Mouse (Mus musculus): Measurements from ENCODE around the gene Creb3l2. TPM values are rescaled to one million over a fixed set of nuclear protein-coding genes. Genes with fewer than 3 reads are reported as not detected.

The Creb3l2 gene
- polyA plus RNA-seq, 1 experiment from 2014 or later, result 10.4 TPM

GRCm38 (mm10) chr6:37397973-37398372, 44.0 kb downstream of the Creb3l2 start:
- Histone ChIP-seq H3K9ac (ENCODE audit: low read depth, low read length) (no peak overlapping the region), H3K4me2 (replicated peaks; ENCODE audit: low read depth, low read length) (no peak overlapping the region)
- no peak for DNase-seq (ENCODE audit: low spot score)

GRCm38 (mm10) chr6:37397254-37397653, 44.7 kb downstream of the Creb3l2 start:
- no peak for DNase-seq (ENCODE audit: low spot score)
- H3K27ac ChIP-seq (ENCODE audit: low read depth, low read length), result no peak overlapping the region
- no peaks in the 10 kb centered on the region; the same call in 1 of the 2 replicates for H3K4me1 ChIP-seq (replicated peaks; ENCODE audit: control insufficient read depth, insufficient read depth, low read length)
- WGBS, result 94% methylated on average over 4 of the region's 4 CpGs
- H3K4me2 ChIP-seq (replicated peaks; ENCODE audit: low read depth, low read length), result no peak overlapping the region
- H3K9me3 ChIP-seq (ENCODE audit: control insufficient read depth, low read length), result no peaks in the 10 kb centered on the region
- H3K9ac ChIP-seq (ENCODE audit: low read depth, low read length), result no peak overlapping the region
- no peak overlapping the region for H3K4me3 ChIP-seq (ENCODE audit: low read depth, low read length)
- ATAC-seq (ENCODE audit: low FRiP score), result no peak
- no peaks in the 10 kb centered on the region for H3K27me3 ChIP-seq (ENCODE audit: control insufficient read depth, insufficient read depth, low read length)
- no peaks in the 10 kb centered on the region for H3K36me3 ChIP-seq (ENCODE audit: control insufficient read depth, insufficient read depth, low read length)

More at GRCm38 (mm10) chr6:37397973-37398372, 44.0 kb downstream of the Creb3l2 start:
- H3K27me3 ChIP-seq (ENCODE audit: control insufficient read depth, insufficient read depth, low read length), result no peaks in the 10 kb centered on the region
- WGBS, result 86% methylated on average over 9 of the region's 9 CpGs
- ATAC-seq (ENCODE audit: low FRiP score), result no peak
- H3K27ac ChIP-seq (ENCODE audit: low read depth, low read length), result no peak overlapping the region
- no peaks in the 10 kb centered on the region for H3K36me3 ChIP-seq (ENCODE audit: control insufficient read depth, insufficient read depth, low read length)
- H3K4me3 ChIP-seq (ENCODE audit: low read depth, low read length), result no peak overlapping the region
- H3K4me1 ChIP-seq (replicated peaks; ENCODE audit: control insufficient read depth, insufficient read depth, low read length), result no peaks in the 10 kb centered on the region; the same call in 1 of the 2 replicates
- no peaks in the 10 kb centered on the region for H3K9me3 ChIP-seq (ENCODE audit: control insufficient read depth, low read length)

- Histone ChIP-seq H3K36me3 (ENCODE audit: control insufficient read depth, insufficient read depth, low read length) (no peaks in the 10 kb centered on the region), H3K27me3 (ENCODE audit: control insufficient read depth, insufficient read depth, low read length) (no peaks in the 10 kb centered on the region), H3K4me1 (replicated peaks; ENCODE audit: control insufficient read depth, insufficient read depth, low read length) (no peaks in the 10 kb centered on the region; the same call in 1 of the 2 replicates), H3K9ac (ENCODE audit: low read depth, low read length) (no peak overlapping the region), H3K4me3 (ENCODE audit: low read depth, low read length) (no peak overlapping the region), H3K27ac (ENCODE audit: low read depth, low read length) (no peak overlapping the region), H3K9me3 (ENCODE audit: control insufficient read depth, low read length) (no peaks in the 10 kb centered on the region), H3K4me2 (replicated peaks; ENCODE audit: low read depth, low read length) (no peak overlapping the region)
- ATAC-seq (ENCODE audit: low FRiP score) (no peak), DNase-seq (ENCODE audit: low spot score) (no peak)
- WGBS, result 89% methylated on average over 4 of the region's 4 CpGs
Measured at GRCm38 (mm10) chr6:37396127-37396526, 45.8 kb downstream of the Creb3l2 start.

GRCm38 (mm10) chr6:37393263-37393662, 48.7 kb downstream of the Creb3l2 start:
- no peaks in the 10 kb centered on the region for H3K4me1 ChIP-seq (replicated peaks; ENCODE audit: control insufficient read depth, insufficient read depth, low read length)
- H3K27ac ChIP-seq (ENCODE audit: low read depth, low read length), result no peak overlapping the region
- no peak overlapping the region for H3K9ac ChIP-seq (ENCODE audit: low read depth, low read length)
- H3K36me3 ChIP-seq (ENCODE audit: control insufficient read depth, insufficient read depth, low read length), result no peaks in the 10 kb centered on the region
- H3K27me3 ChIP-seq (ENCODE audit: control insufficient read depth, insufficient read depth, low read length), result no peaks in the 10 kb centered on the region
- H3K4me2 ChIP-seq (replicated peaks; ENCODE audit: low read depth, low read length), result no peak overlapping the region
- H3K4me3 ChIP-seq (ENCODE audit: low read depth, low read length), result no peak overlapping the region
- ATAC-seq (ENCODE audit: low FRiP score) (no peak), DNase-seq (ENCODE audit: low spot score) (no peak)
- 67% methylated on average over 6 of the region's 6 CpGs for WGBS
- H3K9me3 ChIP-seq (ENCODE audit: control insufficient read depth, low read length), result no peaks in the 10 kb centered on the region

- Histone ChIP-seq H3K27me3 (ENCODE audit: control insufficient read depth, insufficient read depth, low read length) (no peaks in the 10 kb centered on the region), H3K9ac (ENCODE audit: low read depth, low read length) (no peak overlapping the region), H3K4me3 (ENCODE audit: low read depth, low read length) (no peak overlapping the region), H3K4me2 (replicated peaks; ENCODE audit: low read depth, low read length) (no peak overlapping the region), H3K9me3 (ENCODE audit: control insufficient read depth, low read length) (no peaks in the 10 kb centered on the region), H3K4me1 (replicated peaks; ENCODE audit: control insufficient read depth, insufficient read depth, low read length) (no peaks in the 10 kb centered on the region), H3K27ac (ENCODE audit: low read depth, low read length) (no peak overlapping the region), H3K36me3 (ENCODE audit: control insufficient read depth, insufficient read depth, low read length) (no peaks in the 10 kb centered on the region)
- 76% methylated on average over 6 of the region's 6 CpGs for WGBS
- no peak for DNase-seq (ENCODE audit: low spot score)
- ATAC-seq (ENCODE audit: low FRiP score), result no peak
Measured at GRCm38 (mm10) chr6:37392262-37392661, 49.7 kb downstream of the Creb3l2 start.

- no peak overlapping the region for H3K27ac ChIP-seq (ENCODE audit: low read depth, low read length)
- H3K4me1 ChIP-seq (replicated peaks; ENCODE audit: control insufficient read depth, insufficient read depth, low read length), result no peaks in the 10 kb centered on the region
- WGBS, result 80% methylated on average over 7 of the region's 7 CpGs
- H3K9ac ChIP-seq (ENCODE audit: low read depth, low read length), result no peak overlapping the region
- H3K36me3 ChIP-seq (ENCODE audit: control insufficient read depth, insufficient read depth, low read length), result no peaks in the 10 kb centered on the region
- no peak for ATAC-seq (ENCODE audit: low FRiP score)
- no peak overlapping the region for H3K4me2 ChIP-seq (replicated peaks; ENCODE audit: low read depth, low read length)
- DNase-seq (ENCODE audit: low spot score), result no peak
- no peaks in the 10 kb centered on the region for H3K27me3 ChIP-seq (ENCODE audit: control insufficient read depth, insufficient read depth, low read length)
- no peak overlapping the region for H3K4me3 ChIP-seq (ENCODE audit: low read depth, low read length)
- no peaks in the 10 kb centered on the region for H3K9me3 ChIP-seq (ENCODE audit: control insufficient read depth, low read length)
Measured at GRCm38 (mm10) chr6:37391313-37391712, 50.6 kb downstream of the Creb3l2 start.

- Histone ChIP-seq H3K27ac (ENCODE audit: low read depth, low read length) (no peak overlapping the region), H3K9me3 (ENCODE audit: control insufficient read depth, low read length) (no peaks in the 10 kb centered on the region), H3K4me1 (replicated peaks; ENCODE audit: control insufficient read depth, insufficient read depth, low read length) (no peaks in the 10 kb centered on the region), H3K4me2 (replicated peaks; ENCODE audit: low read depth, low read length) (no peak overlapping the region), H3K27me3 (ENCODE audit: control insufficient read depth, insufficient read depth, low read length) (no peaks in the 10 kb centered on the region), H3K9ac (ENCODE audit: low read depth, low read length) (no peak overlapping the region), H3K36me3 (ENCODE audit: control insufficient read depth, insufficient read depth, low read length) (no peaks in the 10 kb centered on the region), H3K4me3 (ENCODE audit: low read depth, low read length) (no peak overlapping the region)
- 78% methylated on average over 8 of the region's 8 CpGs for WGBS
- DNase-seq (ENCODE audit: low spot score) (no peak), ATAC-seq (ENCODE audit: low FRiP score) (no peak)
Measured at GRCm38 (mm10) chr6:37388960-37389359, 53.0 kb downstream of the Creb3l2 start.

GRCm38 (mm10) chr6:37388501-37388900, 53.4 kb downstream of the Creb3l2 start:
- WGBS, result 94% methylated on average over 6 of the region's 6 CpGs
- Histone ChIP-seq H3K36me3 (ENCODE audit: control insufficient read depth, insufficient read depth, low read length) (no peaks in the 10 kb centered on the region), H3K9ac (ENCODE audit: low read depth, low read length) (no peak overlapping the region), H3K4me1 (replicated peaks; ENCODE audit: control insufficient read depth, insufficient read depth, low read length) (no peaks in the 10 kb centered on the region), H3K27ac (ENCODE audit: low read depth, low read length) (no peak overlapping the region), H3K4me3 (ENCODE audit: low read depth, low read length) (no peak overlapping the region), H3K27me3 (ENCODE audit: control insufficient read depth, insufficient read depth, low read length) (no peaks in the 10 kb centered on the region), H3K9me3 (ENCODE audit: control insufficient read depth, low read length) (no peaks in the 10 kb centered on the region), H3K4me2 (replicated peaks; ENCODE audit: low read depth, low read length) (no peak overlapping the region)
- no peak for ATAC-seq (ENCODE audit: low FRiP score)
- DNase-seq (ENCODE audit: low spot score), result no peak

- Histone ChIP-seq H3K36me3 (ENCODE audit: control insufficient read depth, insufficient read depth, low read length) (no peaks in the 10 kb centered on the region), H3K4me2 (replicated peaks; ENCODE audit: low read depth, low read length) (no peak overlapping the region), H3K27ac (ENCODE audit: low read depth, low read length) (no peak overlapping the region), H3K9ac (ENCODE audit: low read depth, low read length) (no peak overlapping the region), H3K4me1 (replicated peaks; ENCODE audit: control insufficient read depth, insufficient read depth, low read length) (no peaks in the 10 kb centered on the region), H3K4me3 (ENCODE audit: low read depth, low read length) (no peak overlapping the region), H3K9me3 (ENCODE audit: control insufficient read depth, low read length) (no peaks in the 10 kb centered on the region), H3K27me3 (ENCODE audit: control insufficient read depth, insufficient read depth, low read length) (no peaks in the 10 kb centered on the region)
- DNase-seq (ENCODE audit: low spot score) (no peak), ATAC-seq (ENCODE audit: low FRiP score) (no peak)
- 88% methylated on average over 4 of the region's 4 CpGs for WGBS
Measured at GRCm38 (mm10) chr6:37387281-37387680, 54.7 kb downstream of the Creb3l2 start.
